Mouse (Mus musculus): ENCODE results near the gene Chmp2a.
A peak's percentile ranks its signal among the peaks of the same experiment; 100 is the strongest.
"Not testable (repeated sequence)": the region's sequence is repeated elsewhere in the genome, so short reads cannot be mapped to it uniquely, and the experiment has no call there.

Chmp2a gene

GRCm38 (mm10) chr7:13034148-13034977 lies at the start of gene Chmp2a:
Gene Chmp2a, minus strand, starts transcription at chr7:13034807.
- DNase-seq = peak; percentile 98

GRCm38 (mm10) chr7:13072293-13072692 lies 37.7 kb upstream of the Chmp2a start:
- DNase-seq = no peak

- not testable (repeated sequence) for DNase-seq
Measured at GRCm38 (mm10) chr7:13063399-13063798, 28.8 kb upstream of the Chmp2a start.

GRCm38 (mm10) chr7:13059536-13059935 lies 24.9 kb upstream of the Chmp2a start:
- DNase-seq = no peak

- peak; percentile 46 for DNase-seq
Measured at GRCm38 (mm10) chr7:13056913-13057700, 22.5 kb upstream of the Chmp2a start.

GRCm38 (mm10) chr7:13054287-13055010 lies 19.8 kb upstream of the Chmp2a start, which contains the start of gene Mzf1:
Gene Mzf1, minus strand, starts transcription at chr7:13054764.
- peak; percentile 99 for DNase-seq

GRCm38 (mm10) chr7:13053961-13054286 lies 19.3 kb upstream of the Chmp2a start:
- DNase-seq = no peak

- DNase-seq = no peak
Measured at GRCm38 (mm10) chr7:13053501-13053900, 18.9 kb upstream of the Chmp2a start.

GRCm38 (mm10) chr7:13053001-13053400 lies 18.4 kb upstream of the Chmp2a start:
- DNase-seq = no peak

GRCm38 (mm10) chr7:13046084-13046483 lies 11.5 kb upstream of the Chmp2a start:
- peak; percentile 87 for DNase-seq

- no peak for DNase-seq
Measured at GRCm38 (mm10) chr7:13044254-13044625, 9.6 kb upstream of the Chmp2a start.

- DNase-seq = peak; percentile 62
Measured at GRCm38 (mm10) chr7:13043445-13044253, 9.0 kb upstream of the Chmp2a start.

GRCm38 (mm10) chr7:13043120-13043444 lies 8.5 kb upstream of the Chmp2a start:
- no peak for DNase-seq

GRCm38 (mm10) chr7:13042511-13042910 lies 7.9 kb upstream of the Chmp2a start:
- DNase-seq = no peak

GRCm38 (mm10) chr7:13041256-13041655 lies 6.6 kb upstream of the Chmp2a start:
- DNase-seq = no peak

- no peak for DNase-seq
Measured at GRCm38 (mm10) chr7:13039181-13039580, 4.6 kb upstream of the Chmp2a start.

- DNase-seq = peak; percentile 40
Measured at GRCm38 (mm10) chr7:13038621-13039169, 4.1 kb upstream of the Chmp2a start.

GRCm38 (mm10) chr7:13037901-13038555 lies 3.4 kb upstream of the Chmp2a start, which contains the start of gene Ube2m:
Gene Ube2m, minus strand, starts transcription at chr7:13038275.
- peak; percentile 99 for DNase-seq

- DNase-seq = no peak
Measured at GRCm38 (mm10) chr7:13037366-13037765, 2.8 kb upstream of the Chmp2a start.

GRCm38 (mm10) chr7:13036806-13037205 lies 2.2 kb upstream of the Chmp2a start:
- no peak for DNase-seq

- no peak for DNase-seq
Measured at GRCm38 (mm10) chr7:13035211-13035855, 726 bp upstream of the Chmp2a start.

Measured in retina, postnatal 1 day (tissue).